Mouse (Mus musculus) forebrain, embryonic 14.5 days (tissue): Measurements from ENCODE around the gene Lin52. TPM values are rescaled to one million over a fixed set of nuclear protein-coding genes. Genes with fewer than 3 reads are reported as not detected.

Experiments
- ATAC-seq: fragments of 200-750 bp; cut with Nextera tagmentation; 2 replicates; pipeline ENCODE4 v1.8.0; 2017; ENCODE audit warnings: mild to moderate bottlenecking, moderate library complexity
- DNase-seq: peaks from one replicate; pipeline ENCODE4 v3.0.0-alpha.2; 2015; ENCODE audit warnings: low spot score
- H3K27ac ChIP-seq: fragments of 300-500 bp; sonication (generic); 2 replicates; pipeline ENCODE4 v1.5.1; 2014; ENCODE audit warnings: low read depth, mild to moderate bottlenecking, control low read depth, low read length, moderate library complexity
- H3K27me3 ChIP-seq: fragments of 300-500 bp; sonication (generic); replicated peaks from 2 replicates; pipeline ENCODE4 v1.6.1; 2014; ENCODE audit warnings: low read length, control low read depth, mixed read lengths; ENCODE audit not compliant: control insufficient read depth, insufficient read depth
- H3K36me3 ChIP-seq: fragments of 300-500 bp; sonication (generic); 2 replicates; pipeline ENCODE4 v1.6.1; 2014; ENCODE audit warnings: low read length, control low read depth; ENCODE audit not compliant: control insufficient read depth, insufficient read depth
- H3K4me1 ChIP-seq: fragments of 300-500 bp; sonication (generic); 2 replicates; pipeline ENCODE4 v1.6.1; 2014; ENCODE audit warnings: antibody characterized with exemption, low read length, control low read depth; ENCODE audit not compliant: control insufficient read depth, insufficient read depth
- H3K4me2 ChIP-seq: fragments of 300-500 bp; sonication (generic); 2 replicates; pipeline ENCODE4 v1.6.1; 2014; ENCODE audit warnings: mild to moderate bottlenecking, control low read depth, low read length
- H3K4me3 ChIP-seq: fragments of 300-500 bp; sonication (generic); 2 replicates; pipeline ENCODE4 v1.5.1; 2014; ENCODE audit warnings: low read depth, low read length, control low read depth
- H3K9ac ChIP-seq: fragments of 300-500 bp; sonication (generic); 2 replicates; pipeline ENCODE4 v1.6.1; 2014; ENCODE audit warnings: mild to moderate bottlenecking, low read length, control low read depth, moderate library complexity
- H3K9me3 ChIP-seq: fragments of 300-500 bp; sonication (generic); replicated peaks from 2 replicates; pipeline ENCODE4 v1.6.1; 2016; ENCODE audit warnings: low read length, control low read depth, mixed read lengths; ENCODE audit not compliant: control insufficient read depth
- WGBS: fragments of 180-500 bp; shearing (Covaris S2); extraction: QIAGEN DNeasy Blood & Tissue Kit; methylation state at CpG from one replicate; pipeline ENCODE4 v1.1.7; 2014; 5-methylcytosine and 5-hydroxymethylcytosine counted together
- polyA plus RNA-seq: library from polyadenylated mRNA; unstranded; fragments of >200 nt; fragmentation: Nextera tagmentation; extraction: Ambion mirVana; gene quantifications from 2 replicates; pipeline ENCODE4 v1.2.1, GENCODE M21; 2014

Gene Lin52
- polyA plus RNA-seq, 1 experiment from 2014 or later, result 41.2 TPM

- Histone ChIP-seq H3K4me3 (peak overlapping the region; percentile 44), H3K27ac (peak overlapping the region; percentile 46), H3K27me3 (no peaks in the 10 kb centered on the region), H3K4me2 (peak overlapping the region; percentile 59), H3K4me1 (no peaks in the 10 kb centered on the region; the same call in 1 of the 2 replicates), H3K9ac (peak overlapping the region; percentile 33), H3K36me3 (no peaks in the 10 kb centered on the region), H3K9me3 (no peaks in the 10 kb centered on the region)
- peak; percentile 89 for ATAC-seq
- WGBS, result under 1% methylated on average over 54 of the region's 54 CpGs
- peak; percentile 95 for DNase-seq
Observed at GRCm38 (mm10) chr12:84589825-84590761, 138.9 kb downstream of the Lin52 start.

Other genes starting within 250 kb of the Lin52 start
- gene Elmsan1, start 232.5 kb upstream of the Lin52 start, polyA plus RNA-seq, result 3.2 and 3.4 TPM in 2 replicates
- gene Ptgr2, start 166.2 kb upstream of the Lin52 start, polyA plus RNA-seq, result 13.0 and 14.2 TPM in 2 replicates
- gene Zfp410, start 134.6 kb upstream of the Lin52 start, polyA plus RNA-seq, result 89.6 and 104 TPM in 2 replicates
- 48.6 and 57.6 TPM in 2 replicates for gene Coq6, start 89.8 kb upstream of the Lin52 start, polyA plus RNA-seq
- gene Fam161b, start 89.6 kb upstream of the Lin52 start, polyA plus RNA-seq, result 8.5 and 12.8 TPM in 2 replicates
- 8.0 and 8.5 TPM in 2 replicates for gene Entpd5, start 42.4 kb upstream of the Lin52 start, polyA plus RNA-seq
- gene Bbof1, start 42.4 kb upstream of the Lin52 start, polyA plus RNA-seq, result 0.94 and 3.3 TPM in 2 replicates
- gene Rnf113a2, start 34.2 kb upstream of the Lin52 start, polyA plus RNA-seq, result 27.6 and 30.4 TPM in 2 replicates
- gene Aldh6a1, start 418 bp upstream of the Lin52 start, polyA plus RNA-seq, result 35.2 and 37.7 TPM in 2 replicates
- 0.09 TPM in 1 of 2 replicates, not detected in the other for gene Vsx2, start 118.3 kb downstream of the Lin52 start, polyA plus RNA-seq
- 5.2 and 8.3 TPM in 2 replicates for gene Abcd4, start 166.0 kb downstream of the Lin52 start, polyA plus RNA-seq
- gene Vrtn, start 189.6 kb downstream of the Lin52 start, polyA plus RNA-seq, result not detected in 2 replicates
- 2.6 and 3.3 TPM in 2 replicates for gene Syndig1l, start 247.4 kb downstream of the Lin52 start, polyA plus RNA-seq